Mouse (Mus musculus) lung, postnatal 14 days (tissue): ENCODE data around the gene Metrnl.
A peak's percentile ranks its signal among the peaks of the same experiment; 100 is the strongest.

Experiments used
- DNase-seq: peaks from one replicate; pipeline ENCODE4 v3.0.0; 2021

Gene Metrnl

GRCm38 (mm10) chr11:121740906-121741305, 39.6 kb downstream of the Metrnl start:
- DNase-seq: peak; percentile 53

- peak; percentile 38 for DNase-seq
Measured at GRCm38 (mm10) chr11:121741433-121741832, 40.1 kb downstream of the Metrnl start.

GRCm38 (mm10) chr11:121743113-121743512, 41.8 kb downstream of the Metrnl start:
- no peak for DNase-seq

- no peak for DNase-seq
Measured at GRCm38 (mm10) chr11:121743915-121744628, 42.7 kb downstream of the Metrnl start.

- no peak for DNase-seq
Measured at GRCm38 (mm10) chr11:121746941-121747494, 45.7 kb downstream of the Metrnl start.

- DNase-seq: no peak
Measured at GRCm38 (mm10) chr11:121748003-121748684, 46.8 kb downstream of the Metrnl start.
